Mouse (Mus musculus) cerebral cortex, adult 2 months (tissue): ENCODE data around the gene C130050O18Rik.

ENCODE experiments used
- WGBS: fragments of 180-500 bp; shearing (Covaris S2); methylation state at CpG from one replicate; pipeline ENCODE4 v1.1.7; 2018; 5-methylcytosine and 5-hydroxymethylcytosine counted together

Gene C130050O18Rik

GRCm38 (mm10) chr5:139425198-139425597 is 20.1 kb downstream of the C130050O18Rik start:
- WGBS = 46% methylated on average over 9 of the region's 9 CpGs

GRCm38 (mm10) chr5:139427001-139427400 is 21.9 kb downstream of the C130050O18Rik start:
- 92% methylated on average over 9 of the region's 9 CpGs for WGBS

DNA sequence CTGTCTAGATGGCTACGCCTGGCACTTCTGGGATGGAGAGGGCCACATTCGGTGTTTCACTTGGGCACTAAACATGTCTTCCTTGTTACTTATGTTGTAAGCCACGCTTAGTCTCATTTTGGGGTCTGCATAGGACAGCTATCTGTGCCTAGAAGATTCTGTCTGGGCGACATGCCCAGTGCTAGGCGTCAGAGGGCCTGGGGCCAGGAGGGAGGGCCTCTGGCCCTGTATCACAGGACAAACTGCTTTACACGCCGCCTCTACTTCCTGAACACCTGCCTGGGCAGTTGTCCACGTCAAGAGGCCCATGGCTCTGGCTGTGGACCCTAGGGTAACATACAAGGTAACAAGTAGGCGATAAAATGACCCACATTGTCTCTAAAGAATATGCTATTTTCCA is 22.9 kb downstream of the C130050O18Rik start:
- WGBS = 45% methylated on average over 9 of the region's 9 CpGs

DNA sequence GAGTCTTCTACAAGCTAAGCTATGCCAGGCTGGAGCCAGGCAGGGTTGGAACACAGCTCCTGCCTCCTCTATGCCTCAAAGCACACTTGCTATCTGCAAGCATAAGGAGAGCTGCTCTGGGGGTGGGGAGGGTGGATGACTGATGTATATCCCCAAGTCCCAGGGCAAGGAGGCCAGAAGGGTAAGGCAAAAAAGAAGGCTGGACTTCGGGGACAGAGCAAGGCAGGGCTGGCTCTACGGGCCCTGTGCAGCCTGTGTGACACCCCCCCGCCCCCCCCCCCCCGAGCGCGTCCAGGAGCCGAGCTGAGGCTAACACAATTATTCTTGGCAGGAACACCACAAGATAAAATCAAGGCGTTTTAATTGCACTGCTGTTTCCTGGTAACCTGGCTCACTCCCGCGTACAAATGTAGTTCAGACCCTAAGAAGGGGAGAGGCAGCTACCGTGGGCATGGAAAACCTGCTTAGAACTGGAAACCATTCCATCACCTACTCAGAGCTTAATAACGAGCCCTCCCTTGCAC is 24.8 kb downstream of the C130050O18Rik start:
- 21% methylated on average over 12 of the region's 12 CpGs for WGBS

DNA sequence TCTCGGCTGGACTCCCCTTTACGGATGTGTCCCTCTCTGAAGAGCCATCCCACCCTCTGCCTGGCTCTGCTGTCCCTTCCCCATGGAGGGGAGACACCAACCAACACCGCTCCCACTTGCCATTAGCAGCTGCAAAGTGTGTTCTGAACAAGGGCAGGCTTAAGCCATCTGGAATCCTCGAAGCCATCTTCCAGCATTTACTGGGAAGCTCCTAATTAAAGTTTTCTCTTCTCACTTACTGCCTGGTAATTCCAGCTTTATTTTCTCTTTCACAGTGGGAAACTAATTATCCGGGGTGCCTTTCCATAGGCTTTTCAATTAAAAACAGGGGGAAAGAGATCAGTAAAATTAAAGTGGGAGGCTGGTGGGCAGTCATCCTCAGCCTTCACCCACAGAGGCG is 27.3 kb downstream of the C130050O18Rik start:
- 56% methylated on average over 6 of the region's 6 CpGs for WGBS

DNA sequence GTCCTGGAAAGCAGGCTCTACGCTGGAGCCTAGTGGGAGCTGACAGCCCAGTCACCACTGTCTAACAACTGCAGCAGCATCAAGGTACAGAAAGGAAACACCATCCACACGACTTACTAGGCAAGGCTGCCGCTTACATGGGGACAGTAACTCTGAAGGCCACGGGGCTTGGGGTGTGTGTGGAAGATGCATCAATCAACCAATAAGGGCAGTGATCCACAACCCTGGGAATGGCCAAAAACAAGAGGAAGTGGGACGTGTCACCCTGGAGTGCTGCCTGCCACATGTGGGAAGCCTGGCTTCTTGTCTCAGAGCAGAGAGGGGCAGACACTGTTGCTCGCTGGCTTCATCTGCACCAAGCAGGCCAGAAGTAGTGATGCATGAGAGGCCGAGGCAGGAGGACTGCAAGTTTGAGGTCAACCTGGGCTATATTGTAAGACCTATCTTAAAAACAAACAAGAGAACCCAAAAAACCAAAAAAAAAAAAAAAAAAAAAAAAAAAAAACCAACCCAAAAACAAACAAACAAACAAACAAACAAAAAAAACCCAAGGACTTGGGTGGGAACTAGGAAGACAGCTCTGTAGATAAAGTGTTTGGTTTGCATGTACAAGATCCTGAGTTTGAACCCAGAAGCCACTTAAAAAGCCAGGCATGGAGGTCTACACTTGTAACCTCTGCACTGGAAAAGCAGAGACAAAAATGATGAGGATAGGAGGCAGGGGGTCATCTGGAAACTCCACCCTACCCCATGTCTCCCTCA is 27.8 kb downstream of the C130050O18Rik start:
- WGBS = 66% methylated on average over 7 of the region's 7 CpGs

DNA sequence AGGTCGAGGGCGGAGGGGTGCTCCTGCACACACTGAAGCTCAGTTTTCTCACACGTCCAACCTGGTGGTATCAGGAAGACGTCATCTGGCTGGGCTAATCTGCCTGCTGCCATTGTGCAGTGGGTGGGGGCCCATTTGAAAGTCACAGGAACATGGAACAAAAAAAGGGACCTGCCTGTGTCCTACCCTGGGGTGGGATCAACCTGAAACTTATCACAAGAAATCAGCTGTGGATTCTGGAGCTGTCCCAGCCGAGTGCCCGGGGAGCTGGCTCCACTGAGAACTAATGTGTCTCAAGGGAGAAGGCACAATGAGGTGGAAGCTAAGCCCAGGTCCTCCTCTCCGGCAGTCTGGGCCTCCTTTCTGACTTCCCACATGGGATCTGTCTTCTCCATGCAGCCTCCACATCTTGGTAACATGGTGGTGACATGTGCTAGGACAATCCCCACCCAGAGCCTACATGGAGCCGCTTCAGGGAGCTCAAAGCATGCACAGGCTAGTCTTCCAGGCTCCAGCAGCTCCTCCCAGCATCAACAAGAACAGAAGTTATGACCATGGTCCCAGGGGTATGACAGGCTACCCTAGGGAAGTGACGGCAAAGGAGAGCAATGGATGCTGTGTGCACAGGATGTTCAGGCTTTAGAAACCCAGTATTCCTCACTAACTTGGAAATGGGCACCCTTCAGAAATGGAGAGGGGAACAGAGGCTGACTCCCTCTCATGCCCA is 28.9 kb downstream of the C130050O18Rik start:
- whole genome bisulfite sequencing = 72% methylated on average over 9 of the region's 9 CpGs

- 19% methylated on average over 8 of the region's 8 CpGs for WGBS
These were observed 29.9 kb downstream of the C130050O18Rik start for GRCm38 (mm10) chr5:139434940-139435339.

GRCm38 (mm10) chr5:139437769-139438168 is 32.7 kb downstream of the C130050O18Rik start:
- WGBS = 86% methylated on average over 4 of the region's 4 CpGs

DNA sequence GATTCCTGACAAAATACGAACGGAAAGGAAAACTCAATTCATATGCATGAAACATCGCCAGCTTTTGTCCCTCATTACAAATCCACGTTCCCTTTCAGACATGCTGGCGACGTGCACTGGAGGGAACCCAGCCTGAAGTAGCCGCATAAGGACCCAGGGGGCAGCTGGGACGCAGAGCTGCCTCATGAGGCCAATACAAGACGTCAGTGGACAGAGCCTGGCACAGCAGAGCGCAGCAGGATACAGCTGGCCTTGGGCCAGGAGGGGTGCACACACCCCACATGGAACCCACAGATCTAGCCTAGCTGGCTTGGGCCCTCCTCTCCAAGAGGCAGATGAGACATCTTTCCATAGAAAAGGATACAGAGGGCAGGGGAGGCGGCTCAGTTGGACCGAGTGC is 33.4 kb downstream of the C130050O18Rik start:
- WGBS = 53% methylated on average over 12 of the region's 12 CpGs

DNA sequence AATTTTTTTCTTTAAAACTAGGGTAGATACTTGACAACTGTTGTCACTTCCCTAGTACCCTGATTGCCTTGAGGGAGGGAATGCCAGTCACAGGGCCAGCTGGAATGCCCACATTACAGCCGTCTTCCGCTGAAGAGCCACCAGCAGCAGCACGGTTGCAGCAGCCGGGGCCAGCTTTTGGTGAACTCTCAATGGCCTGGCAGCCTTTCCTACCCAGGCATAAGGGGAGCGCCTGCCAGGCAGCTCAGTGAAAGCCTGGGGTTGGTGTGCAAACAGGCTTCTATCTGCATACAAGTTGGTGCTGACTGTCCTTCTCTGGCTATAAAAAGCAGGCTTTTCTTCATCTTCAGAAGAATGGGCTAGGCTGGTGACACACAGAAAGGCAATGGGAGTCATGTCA is 35.4 kb downstream of the C130050O18Rik start:
- WGBS = 33% methylated on average over 5 of the region's 5 CpGs

DNA sequence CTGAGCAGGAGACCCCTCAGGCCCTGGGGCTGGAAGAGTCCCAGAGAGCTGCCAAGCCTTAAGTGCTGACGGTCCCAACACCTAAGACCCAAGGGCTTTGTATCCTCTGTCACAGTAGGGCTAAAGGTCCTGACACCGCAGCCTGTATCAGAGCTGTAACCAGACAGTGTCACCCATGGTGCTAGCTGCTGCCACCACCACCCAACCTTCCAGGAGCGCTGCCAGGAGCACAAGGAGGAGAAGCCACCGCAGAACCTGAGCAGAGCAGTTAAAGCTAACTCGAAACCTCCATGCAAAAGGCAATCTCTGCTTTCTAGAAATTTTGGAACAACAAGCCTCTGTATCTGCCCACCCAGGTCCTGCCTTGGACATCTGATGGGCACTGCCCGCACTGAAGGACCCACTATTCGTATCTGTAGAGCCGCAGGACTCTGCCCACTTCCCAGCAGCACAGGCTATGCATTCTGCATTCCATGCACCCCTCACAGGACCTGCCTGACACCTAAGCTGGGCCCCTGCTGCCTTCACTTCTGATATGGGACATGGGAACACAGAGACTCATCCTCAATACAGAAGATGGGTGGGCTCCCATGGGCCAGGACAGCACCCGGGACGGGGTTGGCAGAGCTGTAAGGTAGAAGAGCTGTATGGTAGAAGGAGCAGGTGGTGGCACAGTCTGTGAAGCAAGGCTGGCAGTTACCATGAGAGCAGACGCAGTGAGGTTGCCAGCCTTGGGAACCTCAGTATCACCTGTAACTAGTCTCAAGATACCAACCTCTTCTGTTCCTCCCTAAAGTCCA is 36.0 kb downstream of the C130050O18Rik start:
- WGBS = 69% methylated on average over 11 of the region's 11 CpGs

DNA sequence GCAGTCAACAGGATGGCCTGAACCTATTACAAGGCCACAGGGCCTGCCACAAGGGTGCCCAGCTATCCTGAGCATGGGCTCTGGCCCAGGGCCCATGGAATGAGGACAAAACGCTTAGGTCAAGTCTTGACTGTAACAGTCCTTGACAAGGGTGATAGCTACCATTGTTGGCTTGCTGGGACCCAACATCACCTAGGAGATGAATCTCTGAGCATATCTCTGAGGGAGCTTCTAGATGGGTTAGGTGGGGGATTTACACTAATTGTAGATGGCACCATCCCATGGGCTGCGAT is 36.6 kb downstream of the C130050O18Rik start:
- WGBS = 91% methylated on average over 2 of the region's 2 CpGs

DNA sequence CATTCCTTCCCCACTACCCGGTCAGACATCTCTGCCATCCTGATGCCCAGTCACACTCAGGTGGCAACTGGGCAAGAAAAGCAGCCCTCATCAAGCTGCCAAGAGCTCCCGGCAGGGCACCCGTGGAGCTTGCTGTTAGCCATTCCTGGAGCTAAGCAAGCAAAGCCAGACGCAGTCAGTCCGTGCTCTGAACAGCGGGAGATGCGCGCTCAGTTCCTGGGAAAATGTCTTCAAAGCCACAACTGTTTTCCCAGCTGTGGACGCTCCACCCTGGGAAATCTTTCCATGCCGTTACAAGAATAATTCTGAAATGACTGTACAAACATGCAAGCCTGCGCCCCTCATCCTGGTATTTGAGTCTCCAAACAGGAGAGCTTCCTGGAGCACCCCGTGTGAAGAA is 37.3 kb downstream of the C130050O18Rik start:
- WGBS = 58% methylated on average over 12 of the region's 12 CpGs

DNA sequence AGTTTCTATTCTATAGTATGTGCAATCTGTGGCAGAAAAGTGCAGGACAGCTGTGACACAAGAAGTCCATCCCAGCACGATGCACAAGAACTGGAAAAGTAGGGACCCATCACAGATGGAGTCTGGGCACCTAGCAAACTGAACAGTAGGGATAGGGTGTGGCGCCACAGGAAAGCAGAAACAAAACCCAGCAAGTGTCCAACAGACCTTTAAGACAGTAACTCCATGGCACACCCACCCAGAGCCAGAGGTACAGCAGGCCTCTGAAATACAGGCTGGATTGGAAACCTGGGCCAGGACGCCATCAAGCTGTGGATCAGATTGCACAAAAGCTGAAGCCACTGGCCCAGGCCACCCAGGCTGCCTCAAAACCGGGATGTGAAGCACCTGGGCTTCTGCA is 37.9 kb downstream of the C130050O18Rik start:
- WGBS = 72% methylated on average over 4 of the region's 4 CpGs

DNA sequence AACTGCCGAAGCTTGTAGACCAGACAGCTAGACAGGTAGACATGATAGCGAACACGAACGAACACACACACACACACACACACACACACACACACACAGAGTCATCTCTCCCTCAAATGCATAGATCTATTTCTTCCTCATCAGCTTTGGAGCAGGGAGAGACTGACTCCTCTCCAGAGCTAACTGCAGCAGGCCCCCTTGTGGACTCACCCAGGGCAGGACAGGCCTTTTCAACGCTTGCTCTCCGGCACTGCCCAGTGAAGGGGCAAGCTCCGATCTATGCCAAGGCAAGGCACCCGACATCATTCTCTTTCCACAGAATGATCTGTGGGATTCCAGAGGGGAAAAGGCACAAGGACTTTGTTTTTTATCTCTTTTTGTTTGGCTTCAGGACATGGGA is 40.2 kb downstream of the C130050O18Rik start:
- 71% methylated on average over 8 of the region's 8 CpGs for WGBS

GRCm38 (mm10) chr5:139448025-139448424 is 42.9 kb downstream of the C130050O18Rik start:
- 31% methylated on average over 6 of the region's 6 CpGs for WGBS

DNA sequence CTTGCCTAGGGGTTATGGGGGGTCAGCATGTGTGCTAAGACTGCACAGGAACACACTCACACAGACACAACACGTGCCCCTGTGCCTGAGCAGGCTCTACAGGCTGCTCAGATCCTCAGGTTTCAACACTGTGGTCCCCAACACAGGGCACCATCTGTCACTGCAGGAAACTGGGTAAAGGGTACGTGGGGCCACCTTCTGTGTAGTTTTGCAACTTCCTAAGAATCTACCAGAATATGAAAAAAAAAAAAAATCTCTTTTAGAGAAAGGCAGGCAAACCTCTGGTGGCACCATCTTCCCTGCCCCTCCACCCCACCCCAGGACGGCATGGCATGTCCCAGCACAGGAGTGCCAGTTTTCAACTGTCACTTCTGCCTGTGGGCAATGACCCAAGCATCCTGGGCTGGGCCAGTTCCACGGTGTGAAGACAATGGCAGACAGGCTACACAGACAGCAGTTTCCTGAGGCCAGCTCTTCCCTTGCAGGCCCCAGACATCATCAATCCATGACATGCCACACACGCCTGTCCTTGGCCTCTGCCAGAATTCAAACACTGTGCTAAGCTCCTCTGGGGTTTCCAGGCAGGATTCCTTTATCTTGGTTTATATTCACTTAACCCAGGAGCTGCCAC is 44.2 kb downstream of the C130050O18Rik start:
- 38% methylated on average over 5 of the region's 5 CpGs for WGBS

- WGBS = 46% methylated on average over 4 of the region's 4 CpGs
These were observed 44.8 kb downstream of the C130050O18Rik start for GRCm38 (mm10) chr5:139449926-139450325.

DNA sequence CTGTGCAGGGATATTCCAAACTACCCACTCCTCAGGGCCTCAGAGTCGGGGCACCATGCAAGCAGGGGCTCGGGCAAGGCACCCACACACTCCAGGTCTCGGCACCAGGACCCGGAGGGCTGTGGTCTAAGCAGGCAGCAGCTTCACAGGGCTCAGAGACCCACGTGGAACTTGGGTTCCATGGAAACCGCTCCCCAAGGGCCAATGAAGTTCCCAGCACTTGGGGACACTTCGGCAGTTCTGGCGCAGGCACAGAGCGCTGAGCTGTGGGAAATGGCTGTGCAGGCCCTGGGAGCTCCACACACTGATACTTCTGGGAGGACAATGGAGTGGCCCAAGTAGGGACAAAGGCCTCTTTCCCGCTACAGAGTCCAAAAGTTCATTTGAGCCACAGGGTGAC is 48.0 kb downstream of the C130050O18Rik start:
- WGBS = 80% methylated on average over 10 of the region's 10 CpGs

DNA sequence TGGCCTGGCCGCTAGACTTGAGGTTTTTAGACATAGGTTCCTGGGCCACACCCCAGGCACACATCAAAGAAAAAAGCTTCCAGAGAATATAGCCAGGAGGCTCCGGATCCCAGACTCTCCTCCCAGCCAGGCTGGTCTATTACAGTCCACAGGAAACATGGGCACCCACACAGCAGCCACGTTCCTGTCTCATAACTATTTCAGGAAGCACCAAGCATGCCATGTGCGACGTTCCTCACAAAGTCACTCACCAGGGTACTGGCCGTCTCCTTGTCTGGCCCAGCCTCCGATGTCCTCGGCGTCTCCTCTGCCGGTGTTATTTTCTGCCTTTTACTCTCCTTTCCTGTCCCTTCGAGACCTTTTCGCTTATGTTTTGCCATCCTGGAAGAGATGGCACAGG is 50.1 kb downstream of the C130050O18Rik start:
- WGBS = 33% methylated on average over 12 of the region's 12 CpGs

DNA sequence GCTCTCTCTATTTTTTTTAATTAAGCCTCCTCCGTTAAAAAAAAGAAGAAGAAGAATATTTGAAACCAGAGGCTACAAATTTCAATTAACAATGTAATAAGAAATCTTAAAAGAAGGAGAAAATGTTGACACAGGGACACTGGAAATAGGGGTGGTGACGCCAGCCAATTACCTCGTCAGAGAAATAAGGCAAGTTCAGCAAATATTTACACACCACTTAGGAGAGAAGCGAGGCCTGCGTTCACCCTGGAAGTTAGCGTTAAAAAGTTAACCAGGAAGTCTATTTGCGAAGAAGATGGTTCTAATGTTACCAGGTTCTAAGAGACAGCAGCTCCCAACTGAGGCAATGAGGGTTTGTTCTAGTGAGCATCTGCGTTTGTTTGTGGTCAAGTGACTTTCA is 52.2 kb downstream of the C130050O18Rik start:
- 88% methylated on average over 8 of the region's 8 CpGs for WGBS
